Mouse (Mus musculus) liver, adult 2 months (tissue): ENCODE results near the gene Parp12.

Experiments
- CTCF ChIP-seq: fragments of 200-500 bp; IDR thresholded peaks from 2 replicates; pipeline ENCODE4 v1.5.1; 2011; ENCODE audit warnings: low read depth, low read length, control low read depth
- POLR2A ChIP-seq: fragments of 200-500 bp; IDR thresholded peaks from 2 replicates; pipeline ENCODE4 v1.6.1; 2011; ENCODE audit warnings: low read length, control low read depth; ENCODE audit not compliant: insufficient read depth; ENCODE audit errors: extremely low read depth

GRCm38 (mm10) chr6:39076498-39076897 lies 41.7 kb downstream of the Parp12 start:
- TF ChIP-seq CTCF, result no peak
- no peak for TF ChIP-seq POLR2A
